Mouse (Mus musculus) liver, postnatal 0 days (tissue): ENCODE measurements around the gene Ahdc1.

Experiments used
- CTCF ChIP-seq: sonication (generic); IDR thresholded peaks from 2 replicates; pipeline ENCODE4 v1.5.1; 2016; ENCODE audit warnings: antibody characterized with exemption, low read depth
- EP300 ChIP-seq: IDR thresholded peaks from 2 replicates; pipeline ENCODE4 v1.6.1; 2016; ENCODE audit warnings: antibody characterized with exemption, low read depth, mild to moderate bottlenecking

DNA sequence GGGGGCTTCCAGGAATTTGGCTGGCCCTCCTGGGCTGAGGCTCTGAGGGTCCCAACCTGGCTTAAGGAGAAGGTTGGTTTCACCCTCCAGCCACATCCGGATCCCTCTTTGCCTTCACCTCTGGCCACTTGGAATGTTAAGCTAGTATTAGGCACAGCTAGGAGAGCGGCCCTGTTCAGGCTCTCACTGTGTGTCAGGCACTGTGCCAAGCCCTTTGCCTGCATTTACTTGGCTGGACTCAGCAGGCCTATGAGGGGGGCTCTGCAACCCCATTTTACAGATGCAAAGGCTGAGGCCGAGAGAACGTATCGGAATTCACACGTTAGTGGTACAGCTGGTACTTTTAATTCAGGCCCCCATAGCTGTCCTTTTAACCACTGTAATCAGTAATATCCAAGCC, 12.6 kb downstream of the Ahdc1 start:
- no peak for TF ChIP-seq CTCF
- TF ChIP-seq EP300: no peak
